Mouse (Mus musculus): ENCODE measurements around the gene Bex4. TPM values are rescaled to one million over a fixed set of nuclear protein-coding genes. Genes with fewer than 3 reads are reported as not detected.
"Not testable (repeated sequence)": the region's sequence is repeated elsewhere in the genome, so short reads cannot be mapped to it uniquely, and the experiment has no call there.

Bex4 gene
- polyA plus RNA-seq, 1 experiment from 2014 or later = 242 TPM

- Histone ChIP-seq H3K27ac (ENCODE audit: low read length) (no peak overlapping the region), H3K4me2 (ENCODE audit: low read depth, low read length) (no peak overlapping the region), H3K4me1 (ENCODE audit: control insufficient read depth, insufficient read depth, low read length) (no peaks in the 10 kb centered on the region), H3K9me3 (ENCODE audit: control insufficient read depth, low read length) (no peaks in the 10 kb centered on the region), H3K36me3 (ENCODE audit: control insufficient read depth, insufficient read depth, low read length) (no peaks in the 10 kb centered on the region), H3K9ac (ENCODE audit: low read depth, low read length) (no peak overlapping the region), H3K4me3 (ENCODE audit: low read length) (no peak overlapping the region), H3K27me3 (replicated peaks; ENCODE audit: control insufficient read depth, insufficient read depth, low read length) (no peaks in the 10 kb centered on the region)
- 53% methylated on average over 8 of the region's 8 CpGs for WGBS
- no peak for ATAC-seq
Observed at GRCm38 (mm10) chrX:136127038-136127743, 11.6 kb upstream of the Bex4 start.

- H3K9ac ChIP-seq (ENCODE audit: low read depth, low read length) = no peak overlapping the region
- H3K4me1 ChIP-seq (ENCODE audit: control insufficient read depth, insufficient read depth, low read length) = no peaks in the 10 kb centered on the region
- no peaks in the 10 kb centered on the region for H3K36me3 ChIP-seq (ENCODE audit: control insufficient read depth, insufficient read depth, low read length)
- H3K4me2 ChIP-seq (ENCODE audit: low read depth, low read length) = no peak overlapping the region
- H3K4me3 ChIP-seq (ENCODE audit: low read length) = no peak overlapping the region
- no peaks in the 10 kb centered on the region for H3K27me3 ChIP-seq (replicated peaks; ENCODE audit: control insufficient read depth, insufficient read depth, low read length)
- no peak for ATAC-seq
- WGBS = 16% methylated on average over 5 of the region's 5 CpGs
- H3K9me3 ChIP-seq (ENCODE audit: control insufficient read depth, low read length) = no peaks in the 10 kb centered on the region
- H3K27ac ChIP-seq (ENCODE audit: low read length) = no peak overlapping the region
Observed at GRCm38 (mm10) chrX:136127744-136128064, 11.1 kb upstream of the Bex4 start.

- Histone ChIP-seq H3K27me3 (replicated peaks; ENCODE audit: control insufficient read depth, insufficient read depth, low read length) (no peaks in the 10 kb centered on the region), H3K9me3 (ENCODE audit: control insufficient read depth, low read length) (no peaks in the 10 kb centered on the region), H3K36me3 (ENCODE audit: control insufficient read depth, insufficient read depth, low read length) (no peaks in the 10 kb centered on the region), H3K4me1 (ENCODE audit: control insufficient read depth, insufficient read depth, low read length) (no peaks in the 10 kb centered on the region), H3K4me2 (ENCODE audit: low read depth, low read length) (no peak overlapping the region), H3K9ac (ENCODE audit: low read depth, low read length) (no peak overlapping the region), H3K4me3 (ENCODE audit: low read length) (no peak overlapping the region), H3K27ac (ENCODE audit: low read length) (no peak overlapping the region)
- no peak for ATAC-seq
- 87% methylated on average over 4 of the region's 4 CpGs for WGBS
Observed at GRCm38 (mm10) chrX:136135559-136135958, 3.2 kb upstream of the Bex4 start.

- 23% methylated on average over 5 of the region's 5 CpGs for WGBS
- Histone ChIP-seq H3K4me3 (ENCODE audit: low read length) (peak overlapping the region; percentile 42), H3K9ac (ENCODE audit: low read depth, low read length) (0 out of 2 replicates have a peak overlapping the region, but pooled peaks have one; percentile 45), H3K4me2 (ENCODE audit: low read depth, low read length) (peak overlapping the region; percentile 35)
- not testable (repeated sequence) for ATAC-seq; H3K36me3 ChIP-seq (ENCODE audit: control insufficient read depth, insufficient read depth, low read length); H3K9me3 ChIP-seq (ENCODE audit: control insufficient read depth, low read length); H3K4me1 ChIP-seq (ENCODE audit: control insufficient read depth, insufficient read depth, low read length); H3K27me3 ChIP-seq (replicated peaks; ENCODE audit: control insufficient read depth, insufficient read depth, low read length); H3K27ac ChIP-seq (ENCODE audit: low read length)
Observed at GRCm38 (mm10) chrX:136139640-136140004, 826 bp downstream of the Bex4 start.

GRCm38 (mm10) chrX:136141385-136141784 is 2.6 kb downstream of the Bex4 start:
- H3K4me2 ChIP-seq (ENCODE audit: low read depth, low read length) = no peak overlapping the region
- H3K9ac ChIP-seq (ENCODE audit: low read depth, low read length) = no peak overlapping the region
- no peak for ATAC-seq
- no peak overlapping the region for H3K4me3 ChIP-seq (ENCODE audit: low read length)
- H3K4me1 ChIP-seq (ENCODE audit: control insufficient read depth, insufficient read depth, low read length) = no peaks in the 10 kb centered on the region
- no peak overlapping the region for H3K27ac ChIP-seq (ENCODE audit: low read length)
- H3K27me3 ChIP-seq (replicated peaks; ENCODE audit: control insufficient read depth, insufficient read depth, low read length) = no peaks in the 10 kb centered on the region
- no peaks in the 10 kb centered on the region for H3K36me3 ChIP-seq (ENCODE audit: control insufficient read depth, insufficient read depth, low read length)
- 81% methylated on average over 5 of the region's 5 CpGs for WGBS
- no peaks in the 10 kb centered on the region for H3K9me3 ChIP-seq (ENCODE audit: control insufficient read depth, low read length)

- H3K27me3 ChIP-seq (replicated peaks; ENCODE audit: control insufficient read depth, insufficient read depth, low read length) = no peaks in the 10 kb centered on the region
- WGBS = 65% methylated on average over 2 of the region's 2 CpGs
- no peak overlapping the region for H3K4me3 ChIP-seq (ENCODE audit: low read length)
- H3K36me3 ChIP-seq (ENCODE audit: control insufficient read depth, insufficient read depth, low read length) = no peaks in the 10 kb centered on the region
- H3K4me2 ChIP-seq (ENCODE audit: low read depth, low read length) = no peak overlapping the region
- H3K4me1 ChIP-seq (ENCODE audit: control insufficient read depth, insufficient read depth, low read length) = no peaks in the 10 kb centered on the region
- no peak overlapping the region for H3K27ac ChIP-seq (ENCODE audit: low read length)
- no peak for ATAC-seq
- H3K9me3 ChIP-seq (ENCODE audit: control insufficient read depth, low read length) = no peaks in the 10 kb centered on the region
- H3K9ac ChIP-seq (ENCODE audit: low read depth, low read length) = no peak overlapping the region
Observed at GRCm38 (mm10) chrX:136143711-136144110, 4.9 kb downstream of the Bex4 start.

GRCm38 (mm10) chrX:136144195-136144594 is 5.4 kb downstream of the Bex4 start:
- Histone ChIP-seq H3K9ac (ENCODE audit: low read depth, low read length) (no peak overlapping the region), H3K4me1 (ENCODE audit: control insufficient read depth, insufficient read depth, low read length) (no peaks in the 10 kb centered on the region), H3K4me2 (ENCODE audit: low read depth, low read length) (no peak overlapping the region), H3K27ac (ENCODE audit: low read length) (no peak overlapping the region), H3K4me3 (ENCODE audit: low read length) (no peak overlapping the region), H3K36me3 (ENCODE audit: control insufficient read depth, insufficient read depth, low read length) (no peaks in the 10 kb centered on the region), H3K9me3 (ENCODE audit: control insufficient read depth, low read length) (no peaks in the 10 kb centered on the region), H3K27me3 (replicated peaks; ENCODE audit: control insufficient read depth, insufficient read depth, low read length) (no peaks in the 10 kb centered on the region)
- WGBS = 39% methylated on average over 7 of the region's 7 CpGs
- peak; percentile 72 for ATAC-seq

- no peak for ATAC-seq
- peak overlapping the region; percentile 60 for H3K4me3 ChIP-seq (ENCODE audit: low read length)
- H3K27me3 ChIP-seq (replicated peaks; ENCODE audit: control insufficient read depth, insufficient read depth, low read length) = no peaks in the 10 kb centered on the region
- WGBS = 42% methylated on average over 10 of the region's 10 CpGs
- H3K36me3 ChIP-seq (ENCODE audit: control insufficient read depth, insufficient read depth, low read length) = no peaks in the 10 kb centered on the region
- H3K9me3 ChIP-seq (ENCODE audit: control insufficient read depth, low read length) = no peaks in the 10 kb centered on the region
- peak overlapping the region; percentile 51 for H3K4me2 ChIP-seq (ENCODE audit: low read depth, low read length)
- H3K9ac ChIP-seq (ENCODE audit: low read depth, low read length) = peak overlapping the region; percentile 23; the same call in 1 of the 2 replicates
- peaks cover 3% of the 10 kb centered on the region for H3K4me1 ChIP-seq (ENCODE audit: control insufficient read depth, insufficient read depth, low read length)
- H3K27ac ChIP-seq (ENCODE audit: low read length) = no peak overlapping the region
Observed at GRCm38 (mm10) chrX:136170625-136171024, 31.8 kb downstream of the Bex4 start.

- Histone ChIP-seq H3K9ac (ENCODE audit: low read depth, low read length) (peak overlapping the region; percentile 71), H3K4me1 (ENCODE audit: control insufficient read depth, insufficient read depth, low read length) (peaks cover 3% of the 10 kb centered on the region), H3K4me3 (ENCODE audit: low read length) (peak overlapping the region; percentile 60), H3K4me2 (ENCODE audit: low read depth, low read length) (peak overlapping the region; percentile 51), H3K36me3 (ENCODE audit: control insufficient read depth, insufficient read depth, low read length) (no peaks in the 10 kb centered on the region), H3K9me3 (ENCODE audit: control insufficient read depth, low read length) (no peaks in the 10 kb centered on the region), H3K27ac (ENCODE audit: low read length) (peak overlapping the region; percentile 90), H3K27me3 (replicated peaks; ENCODE audit: control insufficient read depth, insufficient read depth, low read length) (no peaks in the 10 kb centered on the region)
- 19% methylated on average over 24 of the region's 24 CpGs for WGBS
- peak; percentile 70 for ATAC-seq
Observed at GRCm38 (mm10) chrX:136171189-136172117, 32.7 kb downstream of the Bex4 start.
